Mouse (Mus musculus) MEL (cell line): ENCODE results near the gene Nusap1. TPM values are rescaled to one million over a fixed set of nuclear protein-coding genes. Genes with fewer than 3 reads are reported as not detected.
A peak's percentile ranks its signal among the peaks of the same experiment; 100 is the strongest.

ENCODE experiments used
- DNase-seq: peaks from one replicate; pipeline ENCODE4 v3.0.0; 2011; ENCODE audit warnings: low read depth, low spot score
- H3K27ac ChIP-seq: 2 replicates; pipeline ENCODE4 v1.5.1; 2012; ENCODE audit warnings: low read depth, mild to moderate bottlenecking, control low read depth, low read length, moderate library complexity; ENCODE audit not compliant: control insufficient read depth
- H3K27me3 ChIP-seq, 2 experiments: fragments of 150-350 bp in 1 of 2; sonication (generic) in 1 of 2; 2 replicates each; pipeline ENCODE4 v1.6.1; 2012; ENCODE audit warnings: low read length in 2 of 2, mild to moderate bottlenecking in 2 of 2, improper control_type of control experiment in 1 of 2, moderate library complexity in 1 of 2; ENCODE audit not compliant: insufficient read depth in 2 of 2, control insufficient read depth in 1 of 2
- H3K36me3 ChIP-seq, 2 experiments: 2 replicates each; pipeline ENCODE4 v1.6.1; 2012 to 2014; ENCODE audit warnings: low read length in 2 of 2, improper control_type of control experiment in 1 of 2, inconsistent platforms in 1 of 2, mild to moderate bottlenecking in 1 of 2; ENCODE audit not compliant: insufficient read depth in 2 of 2, control insufficient read depth in 1 of 2
- H3K4me1 ChIP-seq, 2 experiments: fragments of 150-350 bp in 1 of 2; sonication (generic) in 1 of 2; 2 replicates each; pipeline ENCODE4 v1.6.1; 2012; ENCODE audit warnings: low read length in 2 of 2, improper control_type of control experiment in 1 of 2, mild to moderate bottlenecking in 1 of 2; ENCODE audit not compliant: insufficient read depth in 2 of 2, control insufficient read depth in 1 of 2
- H3K4me3 ChIP-seq, 2 experiments: fragments of 150-350 bp in 1 of 2; sonication (generic) in 1 of 2; 2 replicates each; pipeline ENCODE4 v1.5.1; 2012; ENCODE audit warnings: low read depth in 2 of 2, low read length in 2 of 2, mild to moderate bottlenecking in 2 of 2, moderate library complexity in 2 of 2, control low read depth in 1 of 2, improper control_type of control experiment in 1 of 2; ENCODE audit not compliant: control insufficient read depth in 1 of 2, insufficient read depth in 1 of 2
- H3K79me2 ChIP-seq: 2 replicates; pipeline ENCODE4 v1.6.1; 2012; ENCODE audit warnings: mild to moderate bottlenecking, low read length, moderate library complexity; ENCODE audit not compliant: control insufficient read depth, poor library complexity, insufficient read depth
- H3K9ac ChIP-seq: 2 replicates; pipeline ENCODE4 v1.6.1; 2012; ENCODE audit warnings: low read depth, mild to moderate bottlenecking, control low read depth, low read length, moderate library complexity; ENCODE audit not compliant: control insufficient read depth, poor library complexity, severe bottlenecking
- H3K9me3 ChIP-seq: fragments of 150-350 bp; sonication (generic); replicated peaks from 2 replicates; pipeline ENCODE4 v1.6.1; 2012; ENCODE audit warnings: mild to moderate bottlenecking, low read length, improper control_type of control experiment, moderate library complexity; ENCODE audit not compliant: insufficient read depth
- BHLHE40 ChIP-seq: IDR thresholded peaks from 2 replicates; pipeline ENCODE4 v1.6.1; 2012; ENCODE audit warnings: low read depth, mild to moderate bottlenecking, inconsistent platforms, low read length, improper control_type of control experiment, borderline replicate concordance
- CHD2 ChIP-seq: IDR thresholded peaks from 2 replicates; pipeline ENCODE4 v1.6.1; 2011; ENCODE audit warnings: low read length, improper control_type of control experiment
- EP300 ChIP-seq, 2 experiments: IDR thresholded peaks; 2 replicates each; pipeline ENCODE4 v1.6.1; 2011; ENCODE audit warnings: improper control_type of control experiment in 2 of 2, low read length in 2 of 2, low read depth in 1 of 2, mild to moderate bottlenecking in 1 of 2
- ETS1 ChIP-seq: IDR thresholded peaks from 2 replicates; pipeline ENCODE4 v1.6.1; 2012; ENCODE audit warnings: low read depth, mild to moderate bottlenecking, inconsistent platforms, low read length, improper control_type of control experiment, moderate library complexity
- GABPA ChIP-seq: IDR thresholded peaks from 2 replicates; pipeline ENCODE4 v1.6.1; 2012; ENCODE audit warnings: low read depth, mild to moderate bottlenecking, inconsistent platforms, low read length, improper control_type of control experiment, moderate library complexity
- GATA1 ChIP-seq: IDR thresholded peaks from 2 replicates; pipeline ENCODE4 v1.6.1; 2011; ENCODE audit warnings: low read depth, low read length, improper control_type of control experiment
- HCFC1 ChIP-seq: IDR thresholded peaks from 2 replicates; pipeline ENCODE4 v1.6.1; 2012; ENCODE audit warnings: low read depth, mild to moderate bottlenecking, inconsistent platforms, low read length, improper control_type of control experiment, moderate library complexity
- KAT2A ChIP-seq: conservative IDR thresholded peaks from 2 replicates; pipeline ENCODE4 v1.6.1; 2012; ENCODE audit warnings: low read depth, low read length, improper control_type of control experiment, inconsistent platforms
- MAFK ChIP-seq: IDR thresholded peaks from 2 replicates; pipeline ENCODE4 v1.6.1; 2011; ENCODE audit warnings: low read depth, mild to moderate bottlenecking, low read length, improper control_type of control experiment, borderline replicate concordance
- MAX ChIP-seq: IDR thresholded peaks from 2 replicates; pipeline ENCODE4 v1.6.1; 2011; ENCODE audit warnings: low read length, improper control_type of control experiment
- MAZ ChIP-seq: IDR thresholded peaks from 2 replicates; pipeline ENCODE4 v1.6.1; 2012; ENCODE audit warnings: low read depth, mild to moderate bottlenecking, inconsistent platforms, low read length, improper control_type of control experiment
- MEF2A ChIP-seq: IDR thresholded peaks from 2 replicates; pipeline ENCODE4 v1.6.1; 2014; ENCODE audit warnings: low read depth, mild to moderate bottlenecking, inconsistent platforms, low read length, improper control_type of control experiment; ENCODE audit not compliant: poor library complexity, insufficient replicate concordance, severe bottlenecking; ENCODE audit errors: extremely low read depth
- MXI1 ChIP-seq: IDR thresholded peaks from 2 replicates; pipeline ENCODE4 v1.6.1; 2011; ENCODE audit warnings: mild to moderate bottlenecking, low read depth, low read length, improper control_type of control experiment
- MYC ChIP-seq: IDR thresholded peaks from 2 replicates; pipeline ENCODE4 v1.6.1; 2011; ENCODE audit warnings: low read depth, mild to moderate bottlenecking, low read length, improper control_type of control experiment, moderate library complexity
- NELFE ChIP-seq: IDR thresholded peaks from 2 replicates; pipeline ENCODE4 v1.6.1; 2011; ENCODE audit warnings: low read depth, low read length, improper control_type of control experiment
- NRF1 ChIP-seq: IDR thresholded peaks from 2 replicates; pipeline ENCODE4 v1.6.1; 2014; ENCODE audit warnings: low read depth, mild to moderate bottlenecking, inconsistent platforms, low read length, improper control_type of control experiment, moderate library complexity; ENCODE audit not compliant: poor library complexity, insufficient read depth, severe bottlenecking
- POLR2A ChIP-seq, 2 experiments: IDR thresholded peaks; 2 replicates each; pipeline ENCODE4 v1.6.1; 2011 to 2012; ENCODE audit warnings: low read length in 2 of 2, mild to moderate bottlenecking in 2 of 2, control low read depth in 1 of 2, improper control_type of control experiment in 1 of 2, low read depth in 1 of 2, moderate library complexity in 1 of 2; ENCODE audit not compliant: control insufficient read depth in 1 of 2, insufficient read depth in 1 of 2, poor library complexity in 1 of 2
- POLR2AphosphoS2 ChIP-seq: IDR thresholded peaks from 2 replicates; pipeline ENCODE4 v1.6.1; 2011; ENCODE audit warnings: low read length, improper control_type of control experiment
- RCOR1 ChIP-seq: IDR thresholded peaks from 2 replicates; pipeline ENCODE4 v1.6.1; 2012; ENCODE audit warnings: low read depth, mild to moderate bottlenecking, inconsistent platforms, low read length, improper control_type of control experiment
- SIN3A ChIP-seq: IDR thresholded peaks from 2 replicates; pipeline ENCODE4 v1.6.1; 2012; ENCODE audit warnings: low read length, improper control_type of control experiment, inconsistent platforms
- SMC3 ChIP-seq: IDR thresholded peaks from 2 replicates; pipeline ENCODE4 v1.6.1; 2011; ENCODE audit warnings: low read depth, low read length, improper control_type of control experiment
- TAL1 ChIP-seq: IDR thresholded peaks from 2 replicates; pipeline ENCODE4 v1.6.1; 2012; ENCODE audit warnings: mild to moderate bottlenecking, inconsistent platforms, low read length, moderate library complexity, mixed read lengths
- TCF12 ChIP-seq: IDR thresholded peaks from 2 replicates; pipeline ENCODE4 v1.6.1; 2014; ENCODE audit warnings: low read depth, mild to moderate bottlenecking, inconsistent platforms, low read length, improper control_type of control experiment, moderate library complexity
- UBTF ChIP-seq: IDR thresholded peaks from 2 replicates; pipeline ENCODE4 v1.6.1; 2012; ENCODE audit warnings: low read depth, mild to moderate bottlenecking, inconsistent platforms, low read length, improper control_type of control experiment, moderate library complexity, borderline replicate concordance; ENCODE audit not compliant: insufficient read depth
- USF1 ChIP-seq: IDR thresholded peaks from 2 replicates; pipeline ENCODE4 v1.6.1; 2014; ENCODE audit warnings: low read depth, mild to moderate bottlenecking, inconsistent platforms, low read length, improper control_type of control experiment, moderate library complexity
- USF2 ChIP-seq, 2 experiments: IDR thresholded peaks; 2 replicates each; pipeline ENCODE4 v1.6.1; 2011 to 2012; ENCODE audit warnings: improper control_type of control experiment in 2 of 2, low read length in 2 of 2, borderline replicate concordance in 1 of 2, inconsistent platforms in 1 of 2, low read depth in 1 of 2, mild to moderate bottlenecking in 1 of 2; ENCODE audit not compliant: insufficient read depth in 1 of 2
- ZMIZ1 ChIP-seq: IDR thresholded peaks from 2 replicates; pipeline ENCODE4 v1.6.1; 2012; ENCODE audit warnings: low read depth, mild to moderate bottlenecking, inconsistent platforms, low read length, improper control_type of control experiment, moderate library complexity
- polyA plus RNA-seq, 2 experiments: library from polyadenylated mRNA; stranded (reverse) in 1 of 2; unstranded in 1 of 2; fragments of >175 nt in 1 of 2; fragments of >200 nt in 1 of 2; gene quantifications; 2 replicates each; pipeline versions ENCODE4 v1.2.1 to v1.2.4; 2012; ENCODE audit warnings: low replicate concordance in 2 of 2, low read depth in 1 of 2; ENCODE audit not compliant: insufficient read length in 2 of 2, insufficient read depth in 1 of 2, missing spikeins in 1 of 2
- total RNA-seq: library from RNA; depleted of rRNA; stranded (reverse); fragments of 300-350 nt; gene quantifications from 2 replicates; pipeline ENCODE4 v1.2.3, GENCODE M21; 2012

The Nusap1 gene
- total and polyA plus RNA-seq, 3 experiments = 17.0 to 28.2 TPM; not detected in 1

- TF ChIP-seq CHD2 (no peak), GABPA (no peak), MAZ (no peak), MYC (peak; percentile 38; the same call in 1 of the 2 replicates), USF1 (no peak)
- TF ChIP-seq, all 39 proteins: peak for 13
These were observed 12.6 kb upstream of the Nusap1 start (continued) for GRCm38 (mm10) chr2:119605361-119605973.

DNA sequence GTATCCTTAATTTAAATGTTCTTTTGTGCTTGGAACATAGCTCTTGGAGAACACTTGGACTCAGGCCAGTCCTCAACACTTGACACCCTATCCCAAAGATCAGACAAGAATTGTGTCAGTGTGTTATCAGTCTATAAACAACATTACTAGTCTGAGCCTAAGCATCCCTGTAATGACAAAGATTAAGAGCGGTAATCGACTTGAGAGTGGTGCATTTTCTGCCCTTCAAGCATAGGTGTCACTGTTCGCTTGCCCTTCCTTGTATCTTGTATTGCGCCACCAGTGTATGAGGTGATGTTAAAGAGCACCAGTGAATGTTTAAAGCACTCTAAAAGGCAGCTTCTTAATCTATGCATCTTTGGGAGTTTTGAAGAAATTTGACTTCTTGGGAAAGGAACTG, 11.1 kb upstream of the Nusap1 start:
- Histone ChIP-seq H3K36me3 (peaks cover 30 to 54% of the 10 kb centered on the region in 2 experiments), H3K4me1 (peaks cover 24 to 34% of the 10 kb centered on the region in 2 experiments)

DNA sequence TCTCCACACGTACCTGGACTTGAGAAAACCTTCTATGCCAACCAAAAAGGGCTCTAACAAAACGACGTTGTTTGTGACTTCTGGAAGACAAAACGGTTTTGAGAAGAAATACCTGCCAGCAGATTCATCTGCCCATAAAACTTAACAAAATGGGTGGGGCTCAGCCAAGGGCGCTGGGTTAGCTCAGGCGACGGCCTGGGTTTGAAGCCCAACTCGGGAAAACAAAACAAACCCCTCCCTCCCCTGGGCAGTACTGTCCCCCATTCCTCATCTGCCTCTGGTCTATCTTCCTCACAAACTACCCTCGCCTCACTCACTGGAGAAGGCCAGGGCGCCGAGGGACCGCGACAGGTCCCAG, 278 bp upstream of the Nusap1 start:
- DNase-seq = no peak
- Histone ChIP-seq H3K9me3 (no peaks in the 10 kb centered on the region), H3K4me1 (peaks cover 4 to 16% of the 10 kb centered on the region in 2 experiments), H3K36me3 (peaks cover 2 to 21% of the 10 kb centered on the region in 2 experiments), H3K79me2 (peaks cover 18% of the 10 kb centered on the region), H3K4me3 (peak overlapping the region; percentile 74 to 88), H3K27ac (peak overlapping the region; percentile 71), H3K9ac (peak overlapping the region; percentile 80), H3K27me3 (no peaks in the 10 kb centered on the region)
- TF ChIP-seq NRF1 = no peak
- TF ChIP-seq RCOR1 = 0 out of 2 replicates have a peak, but pooled peaks have one; percentile 28
- peak; percentile 33 for TF ChIP-seq SIN3A
- TF ChIP-seq UBTF = 0 out of 2 replicates have a peak, but pooled peaks have one; percentile 81
- TF ChIP-seq HCFC1 = no peak
- no peak for TF ChIP-seq KAT2A
- no peak for TF ChIP-seq SMC3
- no peak for TF ChIP-seq MAFK
- TF ChIP-seq ZMIZ1 = peak; percentile 20; the same call in 1 of the 2 replicates
- TF ChIP-seq BHLHE40 = no peak
- no peak for TF ChIP-seq NELFE
- TF ChIP-seq MAZ = peak; percentile 51; the same call in 1 of the 2 replicates

More for the DNA sequence above, 11.1 kb upstream of the Nusap1 start:
- peak; percentile 52 for DNase-seq
- H3K79me2 ChIP-seq = 0 out of 2 replicates have a peak, but pooled peaks cover 1% of the 10 kb centered on the region
- no peak overlapping the region for H3K4me3 ChIP-seq
- peak overlapping the region; percentile 3; the same call in 1 of the 2 replicates for H3K27ac ChIP-seq
- no peaks in the 10 kb centered on the region for H3K27me3 ChIP-seq
- TF ChIP-seq ETS1 (peak; percentile 35; the same call in 1 of the 2 replicates), EP300 (IDR thresholded peaks at IDR 0.05; ENCODE audit: low read depth in 1 of 2, low read length in 2 of 2) (peak; percentile 48 to 50; a peak in 2 of 4 replicates), MXI1 (0 out of 2 replicates have a peak, but pooled peaks have one; percentile 31), USF2 (IDR thresholded peaks at IDR 0.05; ENCODE audit: borderline replicate concordance in 1 of 2, insufficient read depth in 1 of 2, low read depth in 1 of 2, low read length in 2 of 2) (no peak), POLR2AphosphoS2 (no peak), POLR2A (IDR thresholded peaks at IDR 0.05; ENCODE audit: control insufficient read depth in 1 of 2, insufficient read depth in 1 of 2, low read depth in 1 of 2, low read length in 2 of 2, poor library complexity in 1 of 2) (no peak), MAX (no peak), TAL1 (peak; percentile 44), TCF12 (peak; percentile 60; the same call in 1 of the 2 replicates), GATA1 (peak; percentile 74), RCOR1 (0 out of 2 replicates have a peak, but pooled peaks have one; percentile 21), MEF2A (no peak), ZMIZ1 (no peak)
- H3K9ac ChIP-seq = no peak overlapping the region
- H3K9me3 ChIP-seq = no peaks in the 10 kb centered on the region
